28 mouse cellular contexts compared by ENCODE assay signal in genomic region chr11:19438385-19438784, GRCm38 (mm10).
DNase-seq lines count a peak whose midpoint lies in the region; ATAC-seq and TF ChIP-seq lines count a peak whose summit lies in the region.
"Had no signal": no experiment of that assay in that cellular context is flagged by ENCODE, and none has a peak within 500 bp of the region (broad histone marks: within the 10 kb centered on the region; RNA-seq: fewer than 3 reads in every experiment).

No protein-coding gene starts in this region.

- no peaks in the 10 kb centered on the region for H3K79me2 ChIP-seq in myocyte (ENCODE audit: control insufficient read depth, insufficient read depth)

- TF ChIP-seq POLR2A in myocyte (IDR thresholded peaks at IDR 0.05; ENCODE audit: insufficient read length, low read depth) = no peak

- H3K27ac ChIP-seq in hindbrain, embryonic 14.5 days = no peak overlapping the region
- H3K27ac ChIP-seq: embryonic facial prominence, embryonic 12.5 days; embryonic facial prominence, embryonic 15.5 days; forebrain, embryonic 15.5 days; heart, embryonic 15.5 days; hindbrain, embryonic 10.5 days; hindbrain, embryonic 13.5 days; hindbrain, postnatal 0 days had no signal

- 92% methylated on average over 5 of the region's 5 CpGs for WGBS in hindbrain, embryonic 14.5 days

- no peak for ATAC-seq in hindbrain, embryonic 14.5 days (ENCODE audit: low FRiP score)
- ATAC-seq: activated CD4-positive, CD25-positive, alpha-beta regulatory T cell, adult 4 months; forebrain, embryonic 15.5 days; hindbrain, postnatal 0 days; inflammation-experienced regulatory T-cells, adult 6 months; intestine, embryonic 16.5 days had no signal

- DNase-seq in adrenal gland, adult 2 months = peak; percentile 52
- no peak for DNase-seq in adrenal gland, postnatal 4 days (ENCODE audit: low spot score in 2 of 2)
- DNase-seq in gastrocnemius, adult 18-20 months (ENCODE audit: low spot score) = peak; percentile 4
- no peak for DNase-seq in gastrocnemius, postnatal 36 days
- peak; percentile 6 for DNase-seq in 3134 (ENCODE audit: extremely low read depth, insufficient read length, low spot score)
- DNase-seq in hindbrain, embryonic 14.5 days (ENCODE audit: low spot score) = no peak
- DNase-seq: adrenal gland, postnatal 10 days; cerebellum, adult 11 months; cerebellum, adult 2 months; cerebellum, adult 9-11 months; cerebellum, postnatal 25 days; gastrocnemius, postnatal 25 days; heart, postnatal 10 days; heart, postnatal 36 days; kidney, adult 18-20 months; kidney, adult 9 months had no signal

- no peak overlapping the region for H3K4me3 ChIP-seq in myocyte
- H3K4me3 ChIP-seq in hindbrain, embryonic 14.5 days (replicated peaks; ENCODE audit: low read length) = no peak overlapping the region
- H3K4me3 ChIP-seq: embryonic facial prominence, embryonic 12.5 days; embryonic facial prominence, embryonic 15.5 days; forebrain, embryonic 15.5 days; heart, embryonic 12.5 days; heart, embryonic 15.5 days; hindbrain, embryonic 10.5 days; hindbrain, embryonic 13.5 days had no signal

- H3K4me2 ChIP-seq in myocyte (ENCODE audit: low read depth) = no peak overlapping the region
- no peak overlapping the region for H3K4me2 ChIP-seq in hindbrain, embryonic 14.5 days (replicated peaks)
- H3K4me2 ChIP-seq: embryonic facial prominence, embryonic 12.5 days; embryonic facial prominence, embryonic 15.5 days; forebrain, embryonic 15.5 days; heart, embryonic 12.5 days; heart, embryonic 15.5 days; hindbrain, embryonic 13.5 days had no signal

- H3K27me3 ChIP-seq in myocyte (ENCODE audit: control insufficient read depth, insufficient read depth, insufficient read length) = no peaks in the 10 kb centered on the region
- no peaks in the 10 kb centered on the region for H3K27me3 ChIP-seq in hindbrain, embryonic 14.5 days (ENCODE audit: control insufficient read depth, insufficient read depth, low read length)
- H3K27me3 ChIP-seq: embryonic facial prominence, embryonic 12.5 days; embryonic facial prominence, embryonic 15.5 days; forebrain, embryonic 15.5 days; heart, embryonic 12.5 days; heart, embryonic 15.5 days; hindbrain, embryonic 13.5 days had no signal

- no peaks in the 10 kb centered on the region for H3K4me1 ChIP-seq in hindbrain, embryonic 14.5 days (replicated peaks; ENCODE audit: control insufficient read depth, insufficient read depth, low read length)
- H3K4me1 ChIP-seq: forebrain, embryonic 15.5 days; heart, embryonic 12.5 days; heart, embryonic 15.5 days; hindbrain, embryonic 10.5 days; hindbrain, embryonic 13.5 days had no signal

- intact Hi-C loops in gastrocnemius, postnatal 36 days (cut with DNase I) = no loop called here

- H3K9ac ChIP-seq in hindbrain, embryonic 14.5 days = no peak overlapping the region
- H3K9ac ChIP-seq: embryonic facial prominence, embryonic 12.5 days; embryonic facial prominence, embryonic 15.5 days; forebrain, embryonic 15.5 days; heart, embryonic 12.5 days; heart, embryonic 15.5 days; hindbrain, embryonic 13.5 days had no signal

- H3ac ChIP-seq in myocyte (ENCODE audit: control insufficient read depth, insufficient read length) = no peak overlapping the region

- no peaks in the 10 kb centered on the region for H3K9me3 ChIP-seq in hindbrain, embryonic 14.5 days (ENCODE audit: control insufficient read depth, low read length)
- H3K9me3 ChIP-seq: embryonic facial prominence, embryonic 12.5 days; embryonic facial prominence, embryonic 15.5 days; forebrain, embryonic 15.5 days; heart, embryonic 12.5 days; heart, embryonic 15.5 days; hindbrain, embryonic 10.5 days; hindbrain, embryonic 13.5 days had no signal

- H3K36me3 ChIP-seq in myocyte (ENCODE audit: control insufficient read depth, insufficient read depth) = no peaks in the 10 kb centered on the region
- H3K36me3 ChIP-seq in hindbrain, embryonic 14.5 days (replicated peaks; ENCODE audit: control insufficient read depth, insufficient read depth) = no peaks in the 10 kb centered on the region
- H3K36me3 ChIP-seq: embryonic facial prominence, embryonic 12.5 days; embryonic facial prominence, embryonic 15.5 days; forebrain, embryonic 15.5 days; heart, embryonic 12.5 days; heart, embryonic 15.5 days; hindbrain, embryonic 10.5 days; hindbrain, embryonic 13.5 days had no signal

TF ChIP-seq in myocyte, 11 proteins besides CTCF, POLR2A, EP300 and RAD21:
- no peak for TF ChIP-seq CEBPB (IDR thresholded peaks at IDR 0.05; ENCODE audit: insufficient read depth, poor library complexity, severe bottlenecking)
- TF ChIP-seq SRF (IDR thresholded peaks at IDR 0.05; ENCODE audit: control insufficient read depth, insufficient read length, low read depth) = no peak
- peak in 1 of 3 experiments; percentile 29 for TF ChIP-seq MYOD1 (IDR thresholded peaks at IDR 0.05; ENCODE audit: control insufficient read depth in 1 of 3, insufficient read length in 2 of 3, low read depth in 2 of 3)
- TF ChIP-seq POLR2AphosphoS2 (IDR thresholded peaks at IDR 0.05; ENCODE audit: insufficient read length, low read depth) = no peak
- TF ChIP-seq USF1 (IDR thresholded peaks at IDR 0.05; ENCODE audit: low read depth) = peak; percentile 40
TF ChIP-seq in myocyte: peak in this region for 2.

Comparison
In these comparisons a context has a peak if more than half of its experiments do, and no peak if none do; other contexts are left out.
1. DNase-seq: peak in adrenal gland, adult 2 months (single experiment), gastrocnemius, adult 18-20 months (single experiment) and 3134 (single experiment); none in adrenal gland, postnatal 4 days (0 of 2), gastrocnemius, postnatal 36 days (0 of 2) and hindbrain, embryonic 14.5 days (single experiment).